Mouse (Mus musculus) midbrain, embryonic 12.5 days (tissue): ENCODE data around the gene Chd4. TPM values are rescaled to one million over a fixed set of nuclear protein-coding genes. Genes with fewer than 3 reads are reported as not detected.
"Not testable (repeated sequence)": the region's sequence is repeated elsewhere in the genome, so short reads cannot be mapped to it uniquely, and the experiment has no call there.

Source experiments
- ATAC-seq: fragments of 200-750 bp; cut with Nextera tagmentation; 2 replicates; pipeline ENCODE4 v1.8.0; 2017; ENCODE audit warnings: low read depth, moderate TSS enrichment, moderate library complexity; ENCODE audit not compliant: low FRiP score
- H3K27ac ChIP-seq: fragments of 300-500 bp; sonication (generic); replicated peaks from 2 replicates; pipeline ENCODE4 v1.5.1; 2016; ENCODE audit warnings: mild to moderate bottlenecking
- H3K27me3 ChIP-seq: fragments of 300-500 bp; sonication (generic); 2 replicates; pipeline ENCODE4 v1.6.1; 2016; ENCODE audit warnings: mild to moderate bottlenecking
- H3K36me3 ChIP-seq: fragments of 300-500 bp; sonication (generic); 2 replicates; pipeline ENCODE4 v1.6.1; 2016
- H3K4me1 ChIP-seq: fragments of 300-500 bp; sonication (generic); 2 replicates; pipeline ENCODE4 v1.6.1; 2016
- H3K4me2 ChIP-seq: fragments of 300-500 bp; sonication (generic); replicated peaks from 2 replicates; pipeline ENCODE4 v1.6.1; 2016; ENCODE audit warnings: mild to moderate bottlenecking, moderate library complexity
- H3K4me3 ChIP-seq: fragments of 300-500 bp; sonication (generic); 2 replicates; pipeline ENCODE4 v1.5.1; 2016; ENCODE audit warnings: mild to moderate bottlenecking
- H3K9ac ChIP-seq: fragments of 300-500 bp; sonication (generic); replicated peaks from 2 replicates; pipeline ENCODE4 v1.6.1; 2016; ENCODE audit warnings: mild to moderate bottlenecking, moderate library complexity
- H3K9me3 ChIP-seq: fragments of 300-500 bp; sonication (generic); 2 replicates; pipeline ENCODE4 v1.6.1; 2016; ENCODE audit warnings: mild to moderate bottlenecking
- WGBS: fragments of 180-500 bp; shearing (Covaris S2); methylation state at CpG from one replicate; pipeline ENCODE4 v1.1.7; 2016; 5-methylcytosine and 5-hydroxymethylcytosine counted together
- polyA plus RNA-seq: library from polyadenylated mRNA; unstranded; fragments of >200 nt; fragmentation: Nextera tagmentation; extraction: Ambion mirVana; gene quantifications from 2 replicates; pipeline ENCODE4 v1.2.1, GENCODE M21; 2016

Chd4 gene
- polyA plus RNA-seq, result 127 and 132 TPM in 2 replicates

DNA sequence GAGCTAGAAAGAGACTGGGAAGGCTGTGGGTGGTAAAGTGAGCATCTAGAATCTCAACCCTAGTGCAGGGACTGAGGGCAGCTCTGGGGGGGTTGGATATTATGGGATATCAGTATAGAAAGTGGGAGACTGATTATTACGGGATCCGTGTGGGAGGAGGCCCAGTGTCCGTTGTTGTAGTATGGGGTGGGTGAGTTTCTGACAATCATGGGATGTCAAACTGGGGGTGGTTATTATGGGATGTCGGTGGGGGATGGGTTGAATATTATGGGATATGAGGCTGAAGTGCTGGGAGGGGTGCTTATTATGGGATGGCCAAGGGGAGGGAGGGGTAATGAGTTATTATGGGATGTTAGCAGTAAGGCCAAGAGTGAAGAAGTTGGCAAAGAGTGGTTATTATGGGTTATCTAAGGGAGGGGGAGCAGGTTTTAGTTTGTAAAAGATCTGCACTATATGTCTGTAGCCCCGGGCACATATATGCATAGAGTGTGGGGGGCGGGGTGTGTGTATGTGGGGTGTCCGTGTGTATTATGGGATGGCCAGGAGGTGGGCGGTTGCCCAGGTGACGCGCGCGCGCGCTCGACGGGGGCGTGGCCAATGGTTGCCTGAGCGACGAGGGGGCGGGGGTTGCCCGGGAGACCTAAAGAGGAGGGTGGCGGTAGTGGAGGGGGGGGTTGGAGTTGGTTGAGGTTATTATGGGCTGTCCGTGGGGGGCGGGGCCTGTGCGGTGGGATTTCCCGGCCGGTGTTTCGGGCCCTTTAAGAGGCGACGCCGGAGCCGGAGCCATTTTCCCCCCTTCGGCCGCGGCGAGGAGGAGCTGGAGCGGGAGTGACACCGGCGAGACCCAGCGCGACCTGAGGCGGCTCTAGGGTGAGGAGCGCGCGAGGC, at the start of gene Chd4:
Gene Chd4 (plus strand): TSS at position 591 of the 888 bp plus-strand sequence.
- peaks cover 27% of the 10 kb centered on the region for H3K36me3 ChIP-seq
- H3K4me2 ChIP-seq, result peak within 1 kb of the TSS; percentile 86
- peak within 1 kb of the TSS; percentile 98 for H3K9ac ChIP-seq
- no peaks in the 10 kb centered on the region for H3K27me3 ChIP-seq
- ATAC-seq, result peak; percentile 75
- WGBS, result 3% methylated on average over 30 of the region's 45 CpGs
- peak within 1 kb of the TSS; percentile 89 for H3K4me3 ChIP-seq
- H3K27ac ChIP-seq, result peak within 1 kb of the TSS; percentile 97
- H3K4me1 ChIP-seq, result peaks cover 36% of the 10 kb centered on the region
- no peaks in the 10 kb centered on the region for H3K9me3 ChIP-seq

DNA sequence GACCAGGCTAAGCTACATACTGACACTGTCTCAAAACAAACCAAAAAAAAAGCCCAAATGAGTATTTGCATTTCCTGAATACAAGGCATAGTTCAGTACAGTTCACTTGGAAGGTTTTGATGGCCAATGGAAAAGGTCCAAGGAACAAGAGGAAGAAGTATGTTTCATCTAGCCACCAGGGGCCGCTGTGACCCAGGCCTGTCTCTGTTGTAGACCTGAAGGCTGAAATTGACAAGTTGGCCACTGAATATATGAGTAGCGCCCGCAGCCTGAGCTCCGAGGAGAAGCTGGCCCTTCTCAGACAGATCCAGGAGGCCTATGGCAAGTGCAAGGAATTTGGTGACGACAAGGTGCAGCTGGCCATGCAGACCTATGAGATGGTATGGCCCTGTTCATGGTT, 49.1 kb upstream of the Chd4 start:
- ATAC-seq, result peak; percentile 20; the same call in 1 of the 2 replicates
- no peaks in the 10 kb centered on the region for H3K27me3 ChIP-seq
- no peak overlapping the region for H3K4me3 ChIP-seq
- no peak overlapping the region for H3K4me2 ChIP-seq
- H3K9ac ChIP-seq, result no peak overlapping the region
- no peaks in the 10 kb centered on the region for H3K9me3 ChIP-seq
- no peaks in the 10 kb centered on the region for H3K4me1 ChIP-seq
- H3K36me3 ChIP-seq, result peaks cover 76% of the 10 kb centered on the region
- no peak overlapping the region for H3K27ac ChIP-seq
- WGBS, result 39% methylated on average over 5 of the region's 5 CpGs

DNA sequence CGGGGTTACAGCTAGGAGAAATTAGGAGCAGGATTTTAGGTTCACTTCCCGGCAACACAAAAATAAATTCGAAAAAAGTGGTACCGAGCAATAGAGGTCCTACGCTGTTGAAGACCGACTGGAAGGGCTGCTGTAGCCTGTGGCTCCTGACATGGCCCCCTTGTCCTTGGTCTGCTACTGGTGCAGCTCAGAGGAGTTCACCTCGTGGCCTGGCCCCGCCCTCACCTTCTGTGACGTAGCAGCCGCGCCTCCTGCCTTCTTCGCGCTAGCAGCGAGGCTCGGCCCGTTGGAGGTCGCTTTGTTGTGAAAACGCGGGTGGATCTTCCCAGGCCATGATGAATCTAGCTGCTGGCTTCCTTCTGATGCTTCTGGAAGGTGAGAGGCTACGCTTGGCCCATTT, 46.1 kb upstream of the Chd4 start, which contains the start of gene Acrbp:
Gene Acrbp (plus strand): TSS at position 12 of the 400 bp plus-strand sequence.
- Histone ChIP-seq H3K4me2 (no peak within 1 kb of the TSS), H3K27ac (no peak within 1 kb of the TSS), H3K27me3 (no peaks in the 10 kb centered on the region), H3K9ac (no peak within 1 kb of the TSS), H3K36me3 (peaks cover 91% of the 10 kb centered on the region), H3K9me3 (no peaks in the 10 kb centered on the region), H3K4me1 (no peaks in the 10 kb centered on the region), H3K4me3 (no peak within 1 kb of the TSS)
- WGBS, result 41% methylated on average over 20 of the region's 20 CpGs
- ATAC-seq, result no peak

DNA sequence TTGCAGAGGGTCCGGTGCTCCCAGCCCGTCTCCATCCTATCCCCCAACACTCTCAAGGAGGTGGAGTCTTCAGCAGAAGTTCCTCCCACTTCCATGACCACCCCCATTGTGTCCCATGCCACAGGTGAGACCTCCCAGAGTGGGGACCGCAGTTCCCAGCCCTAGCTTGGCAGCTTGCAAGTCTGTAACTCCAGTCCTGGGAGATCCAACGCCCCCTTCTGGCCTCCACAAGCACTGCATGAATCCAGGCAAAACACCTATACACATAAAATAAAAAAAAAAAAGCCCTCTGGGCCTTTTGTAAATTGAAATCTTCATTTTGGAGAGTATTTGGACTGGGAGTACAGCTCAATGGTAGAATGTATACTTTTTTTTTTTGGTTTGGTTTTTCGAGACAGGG, 44.5 kb upstream of the Chd4 start:
- H3K9me3 ChIP-seq, result no peaks in the 10 kb centered on the region
- H3K4me2 ChIP-seq, result no peak overlapping the region
- H3K36me3 ChIP-seq, result peaks cover 85% of the 10 kb centered on the region
- WGBS, result 71% methylated on average over 5 of the region's 5 CpGs
- H3K27ac ChIP-seq, result no peak overlapping the region
- no peaks in the 10 kb centered on the region for H3K4me1 ChIP-seq
- no peak overlapping the region for H3K9ac ChIP-seq
- no peaks in the 10 kb centered on the region for H3K27me3 ChIP-seq
- ATAC-seq, result no peak
- no peak overlapping the region for H3K4me3 ChIP-seq

DNA sequence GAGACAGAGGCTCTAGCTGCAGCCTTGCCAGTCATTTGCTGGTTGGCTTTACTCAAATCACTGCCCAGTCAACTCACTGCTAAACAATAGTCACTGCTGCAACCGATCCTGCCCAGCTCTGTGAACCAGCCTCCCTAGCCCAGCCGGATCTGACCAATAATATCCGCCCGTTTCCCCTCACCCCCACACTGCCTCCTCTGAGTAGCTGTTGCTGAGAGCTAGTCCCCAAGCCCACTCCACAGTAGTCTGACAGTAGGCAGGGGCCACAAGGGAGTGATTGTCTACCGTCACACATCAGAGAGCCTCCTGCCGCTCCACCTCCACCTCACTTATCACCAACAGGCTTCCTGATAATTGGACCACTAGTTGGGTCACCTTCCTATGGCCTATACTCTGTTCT, 34.3 kb upstream of the Chd4 start:
- Histone ChIP-seq H3K27me3 (no peaks in the 10 kb centered on the region), H3K4me1 (peaks cover 9% of the 10 kb centered on the region), H3K36me3 (peaks cover 4% of the 10 kb centered on the region; the same call in 1 of the 2 replicates), H3K9ac (no peak overlapping the region), H3K4me3 (no peak overlapping the region), H3K4me2 (no peak overlapping the region), H3K9me3 (no peaks in the 10 kb centered on the region), H3K27ac (no peak overlapping the region)
- ATAC-seq, result no peak
- 46% methylated on average over 6 of the region's 6 CpGs for WGBS

DNA sequence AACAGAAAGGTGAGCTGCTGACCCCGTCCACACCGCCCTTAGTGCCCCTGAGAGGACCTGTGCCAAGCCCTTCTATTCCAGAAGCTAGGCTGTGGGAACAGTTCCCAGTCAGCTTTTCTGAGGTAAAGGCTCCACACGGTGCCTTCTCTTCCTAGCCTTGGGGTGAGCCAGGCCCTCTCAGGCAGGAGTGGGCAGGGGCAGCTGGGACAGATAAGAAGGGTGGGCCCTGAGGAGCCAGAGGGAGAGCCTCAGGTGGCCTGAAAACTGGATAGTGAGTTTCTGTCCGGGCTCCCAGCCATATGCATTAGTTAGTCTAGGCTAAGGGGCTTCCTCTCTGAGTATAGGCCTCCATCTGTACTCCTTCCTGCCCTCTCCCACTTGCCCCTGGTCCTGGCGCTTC, 33.3 kb upstream of the Chd4 start:
- WGBS, result 85% methylated on average over 5 of the region's 5 CpGs

DNA sequence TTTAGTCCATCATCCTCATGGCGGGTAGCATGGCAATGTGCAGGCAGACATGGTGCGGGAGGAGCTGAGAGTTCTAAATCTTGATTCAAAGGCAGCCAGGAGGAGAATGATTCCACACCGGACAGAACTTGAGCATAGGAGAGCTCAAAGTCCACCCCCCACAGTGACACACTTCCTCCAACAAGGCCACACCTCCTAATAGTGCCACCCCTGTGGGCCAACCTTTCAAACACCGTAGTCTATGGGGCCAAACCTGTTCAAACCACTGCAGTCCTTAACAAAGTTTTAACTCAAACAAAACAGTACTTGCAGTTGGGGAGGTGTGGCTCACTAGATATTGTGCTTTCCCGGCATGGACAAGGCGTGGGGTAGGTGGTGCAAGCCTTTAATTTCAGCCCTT, 31.9 kb upstream of the Chd4 start:
- WGBS, result 84% methylated on average over 6 of the region's 6 CpGs
- H3K9ac ChIP-seq, result no peak overlapping the region
- H3K9me3 ChIP-seq, result no peaks in the 10 kb centered on the region

More for the DNA sequence above, 33.3 kb upstream of the Chd4 start:
- Histone ChIP-seq H3K4me2 (no peak overlapping the region), H3K4me1 (peaks cover 9% of the 10 kb centered on the region), H3K9me3 (no peaks in the 10 kb centered on the region), H3K4me3 (no peak overlapping the region), H3K36me3 (peaks cover 1% of the 10 kb centered on the region; the same call in 1 of the 2 replicates), H3K27ac (no peak overlapping the region), H3K27me3 (no peaks in the 10 kb centered on the region; the same call in 1 of the 2 replicates), H3K9ac (no peak overlapping the region)
- no peak for ATAC-seq

DNA sequence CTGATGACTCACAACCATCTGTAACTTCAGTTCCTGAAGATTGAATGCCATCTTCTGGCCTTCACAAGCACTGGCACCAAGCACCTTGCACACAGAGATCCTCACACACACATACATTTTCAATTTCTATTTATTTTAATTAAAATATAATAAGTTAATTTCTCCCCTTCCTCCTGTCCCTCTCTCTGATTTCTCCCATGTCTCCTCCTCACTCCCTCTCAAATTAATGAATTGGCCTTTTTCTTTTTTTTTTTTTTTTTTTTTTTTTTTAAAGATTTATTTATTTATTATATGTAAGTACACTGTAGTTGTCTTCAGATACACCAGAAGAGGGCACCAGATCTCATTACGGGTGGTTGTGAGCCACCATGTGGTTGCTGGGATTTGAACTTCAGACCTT, 30.6 kb upstream of the Chd4 start:
- H3K4me2 ChIP-seq, H3K4me1 ChIP-seq, H3K27ac ChIP-seq, H3K27me3 ChIP-seq, H3K36me3 ChIP-seq, H3K9ac ChIP-seq, ATAC-seq, H3K4me3 ChIP-seq, H3K9me3 ChIP-seq: not testable (repeated sequence)
- no CpG with 5 or more reads among the region's 1 CpGs for WGBS

More for the DNA sequence above, 31.9 kb upstream of the Chd4 start:
- H3K4me2 ChIP-seq, result no peak overlapping the region
- H3K27ac ChIP-seq, result no peak overlapping the region
- H3K4me3 ChIP-seq, result no peak overlapping the region
- ATAC-seq, result no peak
- no peaks in the 10 kb centered on the region for H3K36me3 ChIP-seq
- H3K4me1 ChIP-seq, result peaks cover 9% of the 10 kb centered on the region
- H3K27me3 ChIP-seq, result no peaks in the 10 kb centered on the region; the same call in 1 of the 2 replicates

DNA sequence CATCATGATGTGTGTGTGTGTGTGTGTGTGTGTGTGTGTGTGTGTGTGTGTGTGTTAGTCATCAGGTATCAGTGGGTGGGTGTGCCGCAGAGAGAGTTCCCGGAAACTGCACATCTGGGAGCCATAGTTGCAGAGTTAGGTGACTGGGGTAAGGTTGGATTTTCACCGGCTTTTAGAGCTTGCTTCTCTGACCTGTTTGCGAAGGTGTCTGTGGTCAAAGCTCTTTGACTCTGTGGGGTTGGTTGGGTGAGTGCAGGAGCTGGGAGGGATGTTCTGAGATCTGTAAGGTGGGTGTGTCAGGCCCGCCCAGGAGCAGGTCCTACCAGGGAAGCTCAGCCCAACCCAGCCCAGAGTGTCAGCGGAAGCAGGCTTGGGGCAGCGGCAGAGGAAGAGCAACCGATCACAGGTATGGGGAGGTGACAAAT, 28.2 kb upstream of the Chd4 start, which contains the start of gene Lpar5:
Gene Lpar5 (plus strand): TSS at position 350 of the 425 bp plus-strand sequence.
- no peak within 1 kb of the TSS for H3K4me3 ChIP-seq
- WGBS, result 62% methylated on average over 8 of the region's 8 CpGs

DNA sequence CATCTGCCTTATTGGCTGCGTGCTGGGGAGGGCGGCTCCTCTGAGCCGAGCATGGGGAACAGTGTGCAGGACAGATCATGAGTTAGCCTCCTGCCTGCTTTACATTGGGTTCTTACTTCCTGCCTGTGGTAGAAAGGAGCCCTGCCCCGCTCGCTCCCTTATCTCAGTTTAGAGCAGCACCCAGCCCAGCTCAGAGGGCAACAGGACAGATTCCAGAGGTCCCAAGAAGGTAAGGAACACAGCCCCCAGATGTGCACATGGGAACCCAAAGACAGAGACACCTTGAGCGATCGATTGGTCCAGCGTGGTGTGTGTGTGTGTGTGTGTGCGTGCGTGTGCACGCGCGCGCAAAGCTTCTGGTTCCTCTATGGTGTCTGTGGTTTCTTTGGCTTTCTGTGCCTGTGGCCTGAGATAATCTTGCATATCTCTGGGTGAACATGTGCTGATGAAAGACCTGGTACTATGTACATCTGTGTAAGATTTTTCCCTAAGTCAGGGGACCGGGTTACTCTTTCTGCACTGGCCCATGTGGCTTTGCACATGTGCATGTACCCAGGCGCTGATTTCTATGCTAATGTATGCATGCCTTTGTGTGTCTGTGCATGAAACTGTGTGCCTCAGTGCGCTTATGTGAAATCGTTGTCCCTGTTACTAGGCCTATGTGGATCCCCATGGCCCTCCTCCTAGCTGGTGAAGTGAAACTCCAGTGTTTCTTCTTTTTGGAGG, 24.4 kb upstream of the Chd4 start:
- peak; percentile 71 for ATAC-seq
- Histone ChIP-seq H3K4me1 (peaks cover 13% of the 10 kb centered on the region; the same call in 1 of the 2 replicates), H3K27me3 (no peaks in the 10 kb centered on the region; the same call in 1 of the 2 replicates), H3K9me3 (no peaks in the 10 kb centered on the region), H3K4me3 (no peak overlapping the region), H3K4me2 (no peak overlapping the region), H3K9ac (no peak overlapping the region), H3K36me3 (no peaks in the 10 kb centered on the region), H3K27ac (peak overlapping the region; percentile 75)
- whole genome bisulfite sequencing, result 83% methylated on average over 18 of the region's 18 CpGs

More for the DNA sequence above, 28.2 kb upstream of the Chd4 start, which contains the start of gene Lpar5:
- Histone ChIP-seq H3K27ac (no peak within 1 kb of the TSS), H3K9ac (no peak within 1 kb of the TSS), H3K4me2 (no peak within 1 kb of the TSS), H3K36me3 (no peaks in the 10 kb centered on the region), H3K27me3 (no peaks in the 10 kb centered on the region; the same call in 1 of the 2 replicates), H3K4me1 (peaks cover 13% of the 10 kb centered on the region; the same call in 1 of the 2 replicates), H3K9me3 (no peaks in the 10 kb centered on the region)
- no peak for ATAC-seq

DNA sequence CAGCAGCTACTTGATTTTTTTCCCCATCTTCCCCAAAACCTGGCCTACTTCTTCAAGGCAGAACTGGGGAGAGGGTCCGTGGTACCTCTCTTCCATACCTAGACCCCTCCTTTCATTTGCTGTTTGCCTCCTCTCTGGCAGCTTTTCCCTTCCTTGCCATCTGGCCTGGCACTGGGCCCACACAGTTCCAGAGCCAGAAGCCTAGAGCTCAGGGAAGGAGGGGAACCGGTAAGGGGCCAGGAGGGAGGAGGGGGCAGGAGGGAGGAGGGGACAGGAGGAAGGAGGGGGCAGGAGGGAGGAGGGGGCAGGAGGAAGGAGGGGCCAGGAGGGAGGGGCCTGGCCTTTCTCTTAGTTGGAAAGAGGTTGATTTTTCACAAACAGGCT, 23.9 kb upstream of the Chd4 start:
- Histone ChIP-seq H3K9ac (no peak overlapping the region), H3K9me3 (no peaks in the 10 kb centered on the region), H3K4me1 (peaks cover 13% of the 10 kb centered on the region; the same call in 1 of the 2 replicates), H3K27me3 (no peaks in the 10 kb centered on the region; the same call in 1 of the 2 replicates), H3K4me2 (no peak overlapping the region), H3K27ac (peak overlapping the region; percentile 75), H3K36me3 (no peaks in the 10 kb centered on the region), H3K4me3 (no peak overlapping the region)
- peak; percentile 44; the same call in 1 of the 2 replicates for ATAC-seq
- 13% methylated on average over 1 of the region's 2 CpGs for WGBS
